Mouse (Mus musculus) MEL (cell line): ENCODE results near the gene Ppp1r9b. TPM values are rescaled to one million over a fixed set of nuclear protein-coding genes. Genes with fewer than 3 reads are reported as not detected.
A peak's percentile ranks its signal among the peaks of the same experiment; 100 is the strongest.

Experiments used
- DNase-seq: peaks from one replicate; pipeline ENCODE4 v3.0.0; 2011; ENCODE audit warnings: low read depth, low spot score
- H3K27ac ChIP-seq: 2 replicates; pipeline ENCODE4 v1.5.1; 2012; ENCODE audit warnings: low read depth, mild to moderate bottlenecking, control low read depth, low read length, moderate library complexity; ENCODE audit not compliant: control insufficient read depth
- H3K27me3 ChIP-seq, 2 experiments: fragments of 150-350 bp in 1 of 2; sonication (generic) in 1 of 2; 2 replicates each; pipeline ENCODE4 v1.6.1; 2012; ENCODE audit warnings: low read length in 2 of 2, mild to moderate bottlenecking in 2 of 2, improper control_type of control experiment in 1 of 2, moderate library complexity in 1 of 2; ENCODE audit not compliant: insufficient read depth in 2 of 2, control insufficient read depth in 1 of 2
- H3K36me3 ChIP-seq, 2 experiments: 2 replicates each; pipeline ENCODE4 v1.6.1; 2012 to 2014; ENCODE audit warnings: low read length in 2 of 2, improper control_type of control experiment in 1 of 2, inconsistent platforms in 1 of 2, mild to moderate bottlenecking in 1 of 2; ENCODE audit not compliant: insufficient read depth in 2 of 2, control insufficient read depth in 1 of 2
- H3K4me1 ChIP-seq, 2 experiments: fragments of 150-350 bp in 1 of 2; sonication (generic) in 1 of 2; 2 replicates each; pipeline ENCODE4 v1.6.1; 2012; ENCODE audit warnings: low read length in 2 of 2, improper control_type of control experiment in 1 of 2, mild to moderate bottlenecking in 1 of 2; ENCODE audit not compliant: insufficient read depth in 2 of 2, control insufficient read depth in 1 of 2
- H3K4me3 ChIP-seq, 2 experiments: fragments of 150-350 bp in 1 of 2; sonication (generic) in 1 of 2; 2 replicates each; pipeline ENCODE4 v1.5.1; 2012; ENCODE audit warnings: low read depth in 2 of 2, low read length in 2 of 2, mild to moderate bottlenecking in 2 of 2, moderate library complexity in 2 of 2, control low read depth in 1 of 2, improper control_type of control experiment in 1 of 2; ENCODE audit not compliant: control insufficient read depth in 1 of 2, insufficient read depth in 1 of 2
- H3K79me2 ChIP-seq: 2 replicates; pipeline ENCODE4 v1.6.1; 2012; ENCODE audit warnings: mild to moderate bottlenecking, low read length, moderate library complexity; ENCODE audit not compliant: control insufficient read depth, poor library complexity, insufficient read depth
- H3K9ac ChIP-seq: 2 replicates; pipeline ENCODE4 v1.6.1; 2012; ENCODE audit warnings: low read depth, mild to moderate bottlenecking, control low read depth, low read length, moderate library complexity; ENCODE audit not compliant: control insufficient read depth, poor library complexity, severe bottlenecking
- H3K9me3 ChIP-seq: fragments of 150-350 bp; sonication (generic); replicated peaks from 2 replicates; pipeline ENCODE4 v1.6.1; 2012; ENCODE audit warnings: mild to moderate bottlenecking, low read length, improper control_type of control experiment, moderate library complexity; ENCODE audit not compliant: insufficient read depth
- CHD1 ChIP-seq: IDR thresholded peaks from 2 replicates; pipeline ENCODE4 v1.6.1; 2012; ENCODE audit warnings: low read depth, mild to moderate bottlenecking, inconsistent platforms, low read length, improper control_type of control experiment
- CHD2 ChIP-seq: IDR thresholded peaks from 2 replicates; pipeline ENCODE4 v1.6.1; 2011; ENCODE audit warnings: low read length, improper control_type of control experiment
- CTCF ChIP-seq, 3 experiments: IDR thresholded peaks in 2 of 3; conservative IDR thresholded peaks in 1 of 3; 2 replicates each; pipeline ENCODE4 v1.5.1; 2011 to 2012; ENCODE audit warnings: low read length in 3 of 3, low read depth in 2 of 3, mild to moderate bottlenecking in 2 of 3, improper control_type of control experiment in 1 of 3, inconsistent platforms in 1 of 3, mixed read lengths in 1 of 3, moderate library complexity in 1 of 3; ENCODE audit not compliant: control insufficient read depth in 1 of 3, insufficient read depth in 1 of 3, poor library complexity in 1 of 3, severe bottlenecking in 1 of 3
- ELF1 ChIP-seq: IDR thresholded peaks from 2 replicates; pipeline ENCODE4 v1.6.1; 2014; ENCODE audit warnings: low read depth, mild to moderate bottlenecking, inconsistent platforms, low read length, improper control_type of control experiment, moderate library complexity
- EP300 ChIP-seq, 2 experiments: IDR thresholded peaks; 2 replicates each; pipeline ENCODE4 v1.6.1; 2011; ENCODE audit warnings: improper control_type of control experiment in 2 of 2, low read length in 2 of 2, low read depth in 1 of 2, mild to moderate bottlenecking in 1 of 2
- ETS1 ChIP-seq: IDR thresholded peaks from 2 replicates; pipeline ENCODE4 v1.6.1; 2012; ENCODE audit warnings: low read depth, mild to moderate bottlenecking, inconsistent platforms, low read length, improper control_type of control experiment, moderate library complexity
- GATA1 ChIP-seq: IDR thresholded peaks from 2 replicates; pipeline ENCODE4 v1.6.1; 2011; ENCODE audit warnings: low read depth, low read length, improper control_type of control experiment
- HCFC1 ChIP-seq: IDR thresholded peaks from 2 replicates; pipeline ENCODE4 v1.6.1; 2012; ENCODE audit warnings: low read depth, mild to moderate bottlenecking, inconsistent platforms, low read length, improper control_type of control experiment, moderate library complexity
- JUND ChIP-seq: IDR thresholded peaks from 2 replicates; pipeline ENCODE4 v1.6.1; 2011; ENCODE audit warnings: low read depth, mild to moderate bottlenecking, improper control_type of control experiment, low read length
- MAFK ChIP-seq: IDR thresholded peaks from 2 replicates; pipeline ENCODE4 v1.6.1; 2011; ENCODE audit warnings: low read depth, mild to moderate bottlenecking, low read length, improper control_type of control experiment, borderline replicate concordance
- MAX ChIP-seq: IDR thresholded peaks from 2 replicates; pipeline ENCODE4 v1.6.1; 2011; ENCODE audit warnings: low read length, improper control_type of control experiment
- MAZ ChIP-seq: IDR thresholded peaks from 2 replicates; pipeline ENCODE4 v1.6.1; 2012; ENCODE audit warnings: low read depth, mild to moderate bottlenecking, inconsistent platforms, low read length, improper control_type of control experiment
- MXI1 ChIP-seq: IDR thresholded peaks from 2 replicates; pipeline ENCODE4 v1.6.1; 2011; ENCODE audit warnings: mild to moderate bottlenecking, low read depth, low read length, improper control_type of control experiment
- MYB ChIP-seq: IDR thresholded peaks from 2 replicates; pipeline ENCODE4 v1.6.1; 2011; ENCODE audit warnings: mild to moderate bottlenecking, low read depth, low read length, improper control_type of control experiment
- NELFE ChIP-seq: IDR thresholded peaks from 2 replicates; pipeline ENCODE4 v1.6.1; 2011; ENCODE audit warnings: low read depth, low read length, improper control_type of control experiment
- POLR2AphosphoS5 ChIP-seq: IDR thresholded peaks from 2 replicates; pipeline ENCODE4 v1.6.1; 2012; ENCODE audit warnings: low read depth, borderline replicate concordance, mild to moderate bottlenecking, inconsistent platforms, low read length, moderate library complexity, mixed read lengths
- RAD21 ChIP-seq: IDR thresholded peaks from 2 replicates; pipeline ENCODE4 v1.6.1; 2011; ENCODE audit warnings: mild to moderate bottlenecking, low read depth, low read length, improper control_type of control experiment
- RCOR1 ChIP-seq: IDR thresholded peaks from 2 replicates; pipeline ENCODE4 v1.6.1; 2012; ENCODE audit warnings: low read depth, mild to moderate bottlenecking, inconsistent platforms, low read length, improper control_type of control experiment
- SIN3A ChIP-seq: IDR thresholded peaks from 2 replicates; pipeline ENCODE4 v1.6.1; 2012; ENCODE audit warnings: low read length, improper control_type of control experiment, inconsistent platforms
- TCF12 ChIP-seq: IDR thresholded peaks from 2 replicates; pipeline ENCODE4 v1.6.1; 2014; ENCODE audit warnings: low read depth, mild to moderate bottlenecking, inconsistent platforms, low read length, improper control_type of control experiment, moderate library complexity
- UBTF ChIP-seq: IDR thresholded peaks from 2 replicates; pipeline ENCODE4 v1.6.1; 2012; ENCODE audit warnings: low read depth, mild to moderate bottlenecking, inconsistent platforms, low read length, improper control_type of control experiment, moderate library complexity, borderline replicate concordance; ENCODE audit not compliant: insufficient read depth
- USF1 ChIP-seq: IDR thresholded peaks from 2 replicates; pipeline ENCODE4 v1.6.1; 2014; ENCODE audit warnings: low read depth, mild to moderate bottlenecking, inconsistent platforms, low read length, improper control_type of control experiment, moderate library complexity
- USF2 ChIP-seq, 2 experiments: IDR thresholded peaks; 2 replicates each; pipeline ENCODE4 v1.6.1; 2011 to 2012; ENCODE audit warnings: improper control_type of control experiment in 2 of 2, low read length in 2 of 2, borderline replicate concordance in 1 of 2, inconsistent platforms in 1 of 2, low read depth in 1 of 2, mild to moderate bottlenecking in 1 of 2; ENCODE audit not compliant: insufficient read depth in 1 of 2
- ZC3H11A ChIP-seq: IDR thresholded peaks from 2 replicates; pipeline ENCODE4 v1.6.1; 2012; ENCODE audit warnings: low read depth, mild to moderate bottlenecking, inconsistent platforms, low read length, improper control_type of control experiment
- ZKSCAN1 ChIP-seq: IDR thresholded peaks from 2 replicates; pipeline ENCODE4 v1.6.1; 2012; ENCODE audit warnings: low read depth, mild to moderate bottlenecking, inconsistent platforms, low read length, improper control_type of control experiment, moderate library complexity
- ZMIZ1 ChIP-seq: IDR thresholded peaks from 2 replicates; pipeline ENCODE4 v1.6.1; 2012; ENCODE audit warnings: low read depth, mild to moderate bottlenecking, inconsistent platforms, low read length, improper control_type of control experiment, moderate library complexity
- ZNF384 ChIP-seq: IDR thresholded peaks from 2 replicates; pipeline ENCODE4 v1.6.1; 2012; ENCODE audit warnings: low read depth, mild to moderate bottlenecking, inconsistent platforms, low read length, improper control_type of control experiment
- polyA plus RNA-seq, 2 experiments: library from polyadenylated mRNA; stranded (reverse) in 1 of 2; unstranded in 1 of 2; fragments of >175 nt in 1 of 2; fragments of >200 nt in 1 of 2; gene quantifications; 2 replicates each; pipeline versions ENCODE4 v1.2.1 to v1.2.4; 2012; ENCODE audit warnings: low replicate concordance in 2 of 2, low read depth in 1 of 2; ENCODE audit not compliant: insufficient read length in 2 of 2, insufficient read depth in 1 of 2, missing spikeins in 1 of 2
- total RNA-seq: library from RNA; depleted of rRNA; stranded (reverse); fragments of 300-350 nt; gene quantifications from 2 replicates; pipeline ENCODE4 v1.2.3, GENCODE M21; 2012

Ppp1r9b gene
- total and polyA plus RNA-seq, 3 experiments = 47.0 to 169 (median 150) TPM

DNA sequence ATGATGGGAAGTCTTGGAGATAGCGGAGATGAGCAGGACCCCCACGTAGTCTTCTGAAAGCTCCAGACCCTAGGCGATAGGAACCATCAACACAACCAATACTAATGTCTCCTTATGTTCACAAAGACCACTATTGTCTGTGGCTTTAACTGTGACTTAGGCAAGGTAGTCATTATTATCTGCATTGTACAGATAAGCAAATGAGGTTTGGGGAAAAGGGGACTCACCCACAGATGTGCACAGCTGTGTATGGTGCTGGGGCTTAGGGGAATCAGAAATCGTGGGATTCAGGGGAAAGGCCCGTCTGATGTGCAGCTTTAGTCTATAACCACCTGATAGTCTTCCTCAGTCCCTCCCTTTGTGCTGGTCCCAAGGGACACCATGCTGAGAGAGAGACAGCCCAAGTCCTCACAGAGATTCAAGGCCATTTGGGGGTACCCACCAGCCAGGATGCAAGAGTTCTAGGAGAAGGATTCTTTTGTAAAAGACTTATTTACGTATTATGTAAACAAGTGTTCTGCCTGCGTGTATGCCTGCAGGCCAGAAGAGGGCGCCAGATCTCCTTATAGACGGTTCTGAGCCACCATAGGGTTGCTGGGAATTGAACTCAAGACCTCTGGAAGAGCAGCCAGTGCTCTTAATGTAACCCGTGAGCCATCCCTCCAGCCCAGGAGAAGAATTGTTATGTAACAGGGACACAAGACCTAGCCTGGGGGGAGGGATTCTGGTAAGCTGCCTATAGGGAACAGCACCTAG lies 31.6 kb downstream of the Ppp1r9b start (continued):
- TF ChIP-seq MYB = no peak
- no peak for TF ChIP-seq ETS1
- no peak for TF ChIP-seq MXI1
- TF ChIP-seq ELF1 = no peak
- no peak for TF ChIP-seq USF1
- TF ChIP-seq ZNF384 = no peak
- TF ChIP-seq SIN3A = 0 out of 2 replicates have a peak, but pooled peaks have one; percentile 43
- TF ChIP-seq NELFE = no peak
- no peak for TF ChIP-seq RCOR1
- 0 out of 2 replicates have a peak, but pooled peaks have one; percentile 18 for TF ChIP-seq JUND
- TF ChIP-seq RAD21 = peak; percentile 44
- TF ChIP-seq ZKSCAN1 = no peak
- no peak for TF ChIP-seq CHD1
- TF ChIP-seq GATA1 = no peak
- TF ChIP-seq CHD2 = no peak
- no peak for TF ChIP-seq EP300 (IDR thresholded peaks at IDR 0.05; ENCODE audit: low read depth in 1 of 2, low read length in 2 of 2)
- no peak for TF ChIP-seq POLR2AphosphoS5
- no peak for TF ChIP-seq UBTF

DNA sequence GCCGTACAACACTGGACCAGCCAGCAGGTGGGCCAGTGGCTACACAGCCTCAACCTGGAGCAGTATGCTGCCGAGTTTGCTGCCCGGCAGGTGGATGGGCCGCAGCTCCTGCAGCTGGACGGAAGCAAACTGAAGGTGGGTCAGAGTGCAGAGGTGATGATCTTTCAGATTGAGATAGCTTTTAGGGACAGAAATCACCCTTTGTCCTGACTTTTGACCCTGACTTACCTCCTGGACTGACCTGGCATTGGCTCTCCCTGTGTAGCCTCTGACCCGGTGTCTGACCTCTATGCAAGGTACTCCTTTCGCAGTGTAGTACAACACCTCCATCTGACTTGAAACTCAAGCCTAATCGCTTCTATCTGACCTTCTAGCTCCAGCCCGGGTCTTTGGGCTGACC lies 32.6 kb downstream of the Ppp1r9b start:
- Histone ChIP-seq H3K4me3 (no peak overlapping the region), H3K27me3 (no peaks in the 10 kb centered on the region), H3K36me3 (peaks cover 0 to 3% of the 10 kb centered on the region in 2 experiments; a peak in 1 of 4 replicates), H3K4me1 (no peaks in the 10 kb centered on the region), H3K9ac (no peak overlapping the region), H3K9me3 (no peaks in the 10 kb centered on the region), H3K79me2 (no peaks in the 10 kb centered on the region), H3K27ac (no peak overlapping the region)
- no peak for TF ChIP-seq ZC3H11A
- TF ChIP-seq RCOR1 = no peak
- TF ChIP-seq GATA1 = no peak
- no peak for TF ChIP-seq MXI1
- no peak for TF ChIP-seq SIN3A
- TF ChIP-seq HCFC1 = no peak
- TF ChIP-seq CHD2 = no peak
- TF ChIP-seq ELF1 = no peak
- TF ChIP-seq CTCF (IDR thresholded peaks at IDR 0.05 in 2 of 3, conservative IDR thresholded peaks at IDR 0.05 in 1 of 3; ENCODE audit: control insufficient read depth in 1 of 3, insufficient read depth in 1 of 3, low read depth in 2 of 3, low read length in 3 of 3, poor library complexity in 1 of 3, severe bottlenecking in 1 of 3) = no peak
- no peak for TF ChIP-seq ZMIZ1
- no peak for TF ChIP-seq MAX
- TF ChIP-seq CHD1 = no peak
- no peak for TF ChIP-seq MAFK
- TF ChIP-seq MAZ = no peak
- no peak for TF ChIP-seq USF2 (IDR thresholded peaks at IDR 0.05; ENCODE audit: borderline replicate concordance in 1 of 2, insufficient read depth in 1 of 2, low read depth in 1 of 2, low read length in 2 of 2)
- TF ChIP-seq POLR2AphosphoS5 = no peak
- TF ChIP-seq TCF12 = no peak
- DNase-seq = no peak
